Mouse (Mus musculus) megakaryocyte, adult 5-6 weeks (primary cell): ENCODE measurements around the gene Disp2. TPM values are rescaled to one million over a fixed set of nuclear protein-coding genes. Genes with fewer than 3 reads are reported as not detected.

Source experiments
- ATAC-seq: 2 replicates; pipeline ENCODE4 v1.8.0; 2016; ENCODE audit warnings: mild to moderate bottlenecking, inconsistent platforms; ENCODE audit not compliant: poor library complexity, severe bottlenecking
- total RNA-seq, 2 experiments: library from RNA; stranded (forward) in 1 of 2; stranded (reverse) in 1 of 2; fragments of 153-499, 151-499 nt in 1 of 2; fragments of 221-1000, 200-1000 nt in 1 of 2; gene quantifications; 2 replicates each; pipeline versions ENCODE4 v1.2.3 to v1.2.4; 2015 to 2017

The Disp2 gene
- total RNA-seq, 2 experiments from 2014 or later, result 0.02 TPM; not detected in 1

DNA sequence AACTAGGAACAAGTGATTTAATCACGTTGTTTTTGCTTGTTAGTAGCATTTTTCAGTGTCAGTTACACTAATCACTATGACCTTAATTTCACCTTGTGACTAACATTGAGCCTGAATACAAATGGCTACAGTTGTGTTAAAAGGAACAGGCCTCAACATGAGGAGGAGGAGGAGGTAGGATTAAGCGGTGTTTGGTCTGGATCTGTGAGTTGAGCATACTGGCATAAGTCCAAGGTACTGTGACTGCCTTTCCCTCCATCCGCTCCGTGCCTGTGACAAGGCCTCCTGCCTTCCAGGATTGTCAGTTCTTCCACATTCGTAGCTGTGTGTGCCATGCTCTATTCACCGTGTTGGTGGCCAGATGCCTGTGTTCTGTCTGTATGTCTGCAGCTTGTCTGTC, 55.6 kb downstream of the Disp2 start:
- no peak for ATAC-seq

DNA sequence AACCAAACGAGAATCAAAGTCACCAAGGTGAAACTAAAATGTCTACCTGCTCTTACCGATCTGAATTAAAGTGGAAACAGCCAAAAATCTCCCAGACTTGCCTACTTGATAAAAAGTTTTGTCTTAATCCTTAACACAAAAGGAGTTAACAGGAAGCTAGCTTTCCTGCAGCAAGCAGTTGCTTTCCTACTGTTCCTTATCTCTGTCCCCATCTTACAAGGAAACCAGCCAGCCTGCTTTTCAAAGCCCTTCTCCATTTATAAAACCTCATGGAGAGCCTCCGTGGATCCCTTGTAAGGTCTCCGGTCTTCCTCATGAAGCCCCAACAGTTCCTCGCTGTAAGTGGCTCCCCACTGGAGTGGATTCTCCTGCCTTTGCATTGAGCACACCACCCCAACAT, 58.8 kb downstream of the Disp2 start:
- ATAC-seq, result no peak

DNA sequence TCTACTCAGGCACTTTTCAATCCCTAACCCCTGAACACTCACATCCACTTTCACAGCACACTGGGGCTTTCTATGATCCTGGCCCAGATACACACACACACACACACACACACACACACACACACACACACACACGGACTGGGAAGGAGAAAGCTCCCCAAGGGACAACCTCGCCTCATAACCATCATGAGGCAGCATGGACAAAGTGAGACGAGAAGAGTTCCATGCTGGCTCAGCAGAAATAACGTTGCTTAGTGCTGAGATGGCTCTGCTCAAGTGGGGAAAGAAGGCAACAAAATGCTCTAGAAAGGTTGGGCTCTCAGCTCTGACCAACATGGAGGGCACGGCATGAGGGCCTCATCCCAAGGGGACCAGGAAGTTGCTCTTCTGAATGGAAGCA, 61.7 kb downstream of the Disp2 start:
- no peak for ATAC-seq

DNA sequence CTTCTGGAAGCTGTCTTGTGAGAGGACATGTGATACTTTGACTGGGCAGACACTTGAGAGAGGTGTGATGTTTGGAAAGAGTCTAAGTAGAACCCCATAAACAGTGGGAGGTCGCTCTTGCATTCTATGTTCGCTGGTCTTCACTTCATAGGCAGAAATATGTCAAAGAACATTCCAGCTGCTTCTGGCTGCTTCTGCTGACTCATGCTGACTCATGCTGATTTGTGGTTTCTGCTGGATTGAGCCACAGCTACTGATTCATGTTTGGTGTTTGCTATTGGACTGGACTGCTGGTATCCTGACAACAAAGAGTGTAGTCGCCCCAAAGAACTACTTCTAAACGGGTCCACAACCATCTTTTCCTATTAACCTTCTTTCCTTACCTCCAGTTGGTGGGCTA, 62.3 kb downstream of the Disp2 start:
- ATAC-seq, result no peak

DNA sequence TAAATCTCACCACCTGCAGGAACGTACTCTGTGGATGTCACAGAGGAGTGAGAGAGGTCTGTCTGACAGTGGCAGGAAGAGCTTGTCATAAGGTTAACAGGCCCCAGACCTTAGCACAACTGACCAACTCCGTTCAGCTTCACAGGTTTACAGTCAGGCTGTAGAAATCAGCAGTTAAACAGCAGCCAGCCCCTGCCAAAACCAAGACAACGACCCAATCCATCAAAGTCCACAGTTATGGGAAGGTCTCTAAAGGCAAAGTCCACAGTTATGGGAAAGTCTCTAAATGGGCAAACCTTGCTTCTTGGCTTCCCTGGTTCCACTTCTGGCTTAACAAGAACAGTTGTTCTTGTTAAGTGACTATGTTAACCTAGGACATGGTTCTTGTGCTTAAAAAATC, 64.9 kb downstream of the Disp2 start:
- no peak for ATAC-seq

DNA sequence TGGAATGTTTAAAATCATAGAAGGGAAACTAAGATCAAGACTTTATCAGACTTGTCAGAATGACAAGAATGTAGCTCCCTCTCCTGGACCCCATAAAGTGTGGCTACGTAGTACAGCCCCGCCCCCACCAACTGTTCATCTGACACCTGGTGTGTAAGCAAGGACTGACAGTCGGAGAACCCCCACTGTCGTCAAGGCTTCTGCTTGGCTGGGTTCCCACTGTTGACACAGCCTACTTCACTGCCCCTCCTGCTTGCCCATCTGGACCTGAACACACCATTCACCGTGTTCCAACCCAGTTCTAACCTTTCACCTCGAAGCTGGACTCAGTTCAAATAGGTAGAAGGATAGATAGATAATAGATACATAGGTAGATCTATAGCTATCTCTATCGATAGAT, 66.7 kb downstream of the Disp2 start:
- no peak for ATAC-seq

DNA sequence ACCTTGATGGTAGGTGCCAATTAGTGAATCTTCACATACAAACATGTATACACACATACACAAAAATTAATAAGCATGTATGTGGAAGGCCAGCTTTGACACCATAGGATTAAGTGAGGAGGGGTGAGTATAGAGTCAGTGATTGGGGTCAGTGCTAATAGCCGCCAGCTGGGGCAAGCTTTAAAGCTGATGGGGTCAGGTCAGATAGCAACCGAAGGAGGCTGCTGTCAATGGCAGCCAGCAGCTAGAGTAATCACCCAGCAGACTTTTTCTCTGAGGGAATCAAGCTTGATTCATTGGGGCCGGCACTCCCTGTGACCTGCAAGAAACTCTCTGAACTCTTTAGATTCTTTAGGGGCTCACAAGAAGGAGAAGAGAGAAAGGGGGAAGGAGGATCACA, 72.2 kb downstream of the Disp2 start:
- ATAC-seq, result no peak

Other genes with a start within 250 kb of the Disp2 start
- 8.8 and 12.4 TPM in 2 replicates for gene Bmf, start 230.0 kb upstream of the Disp2 start, total RNA-seq (2015)
- 9.7 and 11.5 TPM in 2 replicates for gene Bmf, start 230.0 kb upstream of the Disp2 start, total RNA-seq (2017)
- gene Bub1b, start 181.5 kb upstream of the Disp2 start, total RNA-seq (2015), result 48.8 and 63.4 TPM in 2 replicates
- gene Bub1b, start 181.5 kb upstream of the Disp2 start, total RNA-seq (2017), result 139 TPM in 2 replicates
- gene Pak6, start 116.4 kb upstream of the Disp2 start, total RNA-seq (2015), result not detected in 2 replicates
- gene Pak6, start 116.4 kb upstream of the Disp2 start, total RNA-seq (2017), result not detected in 2 replicates
- gene Ankrd63, start 75.8 kb upstream of the Disp2 start, total RNA-seq (2015), result 0.07 and 0.11 TPM in 2 replicates
- gene Ankrd63, start 75.8 kb upstream of the Disp2 start, total RNA-seq (2017), result 0.07 and 0.12 TPM in 2 replicates
- 48.2 and 48.4 TPM in 2 replicates for gene Plcb2, start 51.3 kb upstream of the Disp2 start, total RNA-seq (2015)
- gene Plcb2, start 51.3 kb upstream of the Disp2 start, total RNA-seq (2017), result 38.1 and 46.9 TPM in 2 replicates
- gene Inafm2, start 34.0 kb upstream of the Disp2 start, total RNA-seq (2015), result 12.0 and 15.3 TPM in 2 replicates
- gene Inafm2, start 34.0 kb upstream of the Disp2 start, total RNA-seq (2017), result 10.6 and 11.2 TPM in 2 replicates
- gene Ccdc9b, start 17.1 kb upstream of the Disp2 start, total RNA-seq (2015), result 0.16 TPM in 1 of 2 replicates, not detected in the other
- 0.44 and 0.53 TPM in 2 replicates for gene Ccdc9b, start 17.1 kb upstream of the Disp2 start, total RNA-seq (2017)
- not detected in 2 replicates for gene Phgr1, start 7.0 kb upstream of the Disp2 start, total RNA-seq (2015)
- gene Phgr1, start 7.0 kb upstream of the Disp2 start, total RNA-seq (2017), result not detected in 2 replicates
- 58.8 and 59.7 TPM in 2 replicates for gene Knstrn, start 34.3 kb downstream of the Disp2 start, total RNA-seq (2015)
- 182 and 217 TPM in 2 replicates for gene Knstrn, start 34.3 kb downstream of the Disp2 start, total RNA-seq (2017)
- 11.4 and 12.9 TPM in 2 replicates for gene Ivd, start 82.2 kb downstream of the Disp2 start, total RNA-seq (2015)
- gene Ivd, start 82.2 kb downstream of the Disp2 start, total RNA-seq (2017), result 21.6 and 28.0 TPM in 2 replicates
- 5.1 and 5.3 TPM in 2 replicates for gene Bahd1, start 120.7 kb downstream of the Disp2 start, total RNA-seq (2015)
- gene Bahd1, start 120.7 kb downstream of the Disp2 start, total RNA-seq (2017), result 3.2 and 4.2 TPM in 2 replicates
- 4.6 and 5.3 TPM in 2 replicates for gene Chst14, start 146.8 kb downstream of the Disp2 start, total RNA-seq (2015)
- gene Chst14, start 146.8 kb downstream of the Disp2 start, total RNA-seq (2017), result 1.4 and 3.5 TPM in 2 replicates
- 10.7 and 12.2 TPM in 2 replicates for gene Ccdc32, start 249.7 kb downstream of the Disp2 start, total RNA-seq (2015)
- 14.1 and 16.3 TPM in 2 replicates for gene Ccdc32, start 249.7 kb downstream of the Disp2 start, total RNA-seq (2017)